Mouse (Mus musculus): ENCODE data around the gene Irgm1. TPM values are rescaled to one million over a fixed set of nuclear protein-coding genes. Genes with fewer than 3 reads are reported as not detected.

Gene Irgm1
- polyA plus RNA-seq, 1 experiment from 2014 or later = 2.3 TPM

DNA sequence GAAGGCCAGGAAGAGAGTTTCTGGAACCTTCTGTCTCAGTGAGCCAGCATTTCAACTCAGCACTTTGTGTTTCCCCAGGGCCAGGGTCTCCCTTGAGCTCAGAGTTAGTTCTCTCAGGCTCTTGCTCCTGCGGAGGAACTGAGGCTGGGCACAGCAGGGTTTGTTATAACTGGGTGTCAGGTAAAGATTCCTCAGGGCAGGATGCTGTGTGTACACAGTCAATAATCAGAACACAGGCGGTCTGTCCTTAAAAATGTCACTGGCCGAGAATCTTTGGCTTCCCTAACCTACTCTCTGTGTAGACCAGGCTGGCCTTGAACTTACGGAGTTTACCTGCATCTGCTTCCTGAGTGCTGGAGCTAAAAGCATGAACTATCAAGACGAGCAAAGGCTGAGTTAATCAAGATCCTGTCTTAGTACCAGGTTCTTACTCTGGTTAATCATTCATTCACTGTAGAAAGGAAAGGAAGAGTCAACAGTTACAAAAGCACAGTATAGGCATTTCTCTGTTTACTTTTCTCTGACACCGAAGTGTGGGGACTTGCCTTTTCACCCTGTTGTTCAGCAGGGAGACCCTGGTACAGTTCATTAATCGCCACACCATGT is 1.3 kb upstream of the Irgm1 start:
- Histone ChIP-seq H3K4me3 (no peak overlapping the region), H3K27me3 (replicated peaks) (peaks cover 10% of the 10 kb centered on the region), H3K9ac (no peak overlapping the region), H3K4me2 (no peak overlapping the region), H3K36me3 (replicated peaks) (no peaks in the 10 kb centered on the region), H3K4me1 (peaks cover 16% of the 10 kb centered on the region), H3K27ac (no peak overlapping the region), H3K9me3 (no peaks in the 10 kb centered on the region)
- WGBS = 86% methylated on average over 7 of the region's 7 CpGs
- no peak for ATAC-seq (replicated peaks)

DNA sequence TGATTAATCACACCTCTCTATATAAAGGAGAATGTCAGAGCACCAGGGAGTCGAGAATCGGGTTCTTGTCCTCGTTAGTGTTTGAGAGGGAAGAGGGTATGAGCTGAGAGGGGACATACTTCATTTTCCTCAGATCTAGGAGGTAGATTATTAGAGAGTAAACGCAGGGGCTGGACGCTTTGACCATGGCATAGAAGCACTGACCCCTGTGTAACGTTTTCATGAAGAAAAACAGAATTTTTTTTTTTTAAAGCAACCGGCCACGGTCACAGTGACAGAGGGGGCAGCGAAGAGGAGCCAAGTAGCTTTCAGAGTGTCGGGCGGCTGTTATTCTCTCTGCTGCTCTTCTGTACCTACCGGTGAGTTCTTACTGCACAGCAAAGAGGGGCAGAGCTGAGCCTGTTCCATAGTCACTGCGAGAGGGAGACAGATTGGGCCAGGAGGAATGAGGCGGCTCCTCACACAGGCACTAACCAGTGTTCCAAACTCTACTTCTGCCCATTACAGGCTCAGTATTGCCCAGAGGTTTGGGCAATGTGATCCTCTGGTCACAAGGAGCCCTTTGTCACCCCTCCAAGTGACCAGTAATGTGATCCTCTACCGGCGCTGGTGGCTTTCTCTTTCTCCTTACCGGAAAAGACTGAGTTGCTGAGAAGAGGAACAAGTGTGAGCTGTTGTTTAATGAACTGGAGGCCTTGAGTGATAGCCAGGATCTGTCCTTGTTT is 496 bp upstream of the Irgm1 start:
- H3K4me3 ChIP-seq = peak overlapping the region; percentile 39
- H3K4me2 ChIP-seq = peak overlapping the region; percentile 72
- H3K27ac ChIP-seq = no peak overlapping the region
- peaks cover 10% of the 10 kb centered on the region for H3K27me3 ChIP-seq (replicated peaks)
- ATAC-seq (replicated peaks) = peak; percentile 55
- WGBS = 11% methylated on average over 17 of the region's 17 CpGs
- H3K9ac ChIP-seq = peak overlapping the region; percentile 3
- peaks cover 16% of the 10 kb centered on the region for H3K4me1 ChIP-seq
- H3K36me3 ChIP-seq (replicated peaks) = no peaks in the 10 kb centered on the region
- no peaks in the 10 kb centered on the region for H3K9me3 ChIP-seq

DNA sequence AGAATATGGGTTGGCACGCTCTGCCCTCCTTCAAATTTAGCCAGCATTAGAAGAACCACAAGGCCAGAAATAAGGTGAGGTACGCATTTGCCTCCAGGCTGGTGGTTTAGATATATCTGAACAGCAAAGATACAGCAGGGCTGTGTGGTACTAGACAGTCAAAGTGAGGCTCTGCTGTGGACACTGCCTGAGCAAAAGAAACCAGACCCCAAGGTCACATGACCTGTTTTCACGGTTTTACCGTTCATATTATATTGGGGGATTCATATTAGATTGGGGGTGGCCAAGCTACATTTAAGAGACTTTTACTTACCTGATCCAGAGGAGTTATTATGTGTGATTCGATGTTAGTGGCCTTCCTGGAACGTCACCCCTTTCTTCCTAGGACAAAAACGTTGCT is 702 bp downstream of the Irgm1 start:
- Histone ChIP-seq H3K4me2 (peak overlapping the region; percentile 72), H3K9ac (peak overlapping the region; percentile 3), H3K36me3 (replicated peaks) (no peaks in the 10 kb centered on the region), H3K4me1 (peaks cover 16% of the 10 kb centered on the region), H3K4me3 (peak overlapping the region; percentile 39), H3K27me3 (replicated peaks) (peaks cover 10% of the 10 kb centered on the region), H3K9me3 (no peaks in the 10 kb centered on the region), H3K27ac (no peak overlapping the region)
- WGBS = 35% methylated on average over 7 of the region's 7 CpGs
- no peak for ATAC-seq (replicated peaks)

- no peak overlapping the region for H3K27ac ChIP-seq
- H3K27me3 ChIP-seq (replicated peaks) = peaks cover 10% of the 10 kb centered on the region
- no peaks in the 10 kb centered on the region for H3K36me3 ChIP-seq (replicated peaks)
- peaks cover 16% of the 10 kb centered on the region for H3K4me1 ChIP-seq
- H3K4me2 ChIP-seq = no peak overlapping the region
- no peaks in the 10 kb centered on the region for H3K9me3 ChIP-seq
- no peak overlapping the region for H3K9ac ChIP-seq
- no peak overlapping the region for H3K4me3 ChIP-seq
- ATAC-seq (replicated peaks) = no peak
- 77% methylated on average over 7 of the region's 7 CpGs for WGBS
Observed at GRCm38 (mm10) chr11:48869380-48870110, 1.9 kb downstream of the Irgm1 start.

DNA sequence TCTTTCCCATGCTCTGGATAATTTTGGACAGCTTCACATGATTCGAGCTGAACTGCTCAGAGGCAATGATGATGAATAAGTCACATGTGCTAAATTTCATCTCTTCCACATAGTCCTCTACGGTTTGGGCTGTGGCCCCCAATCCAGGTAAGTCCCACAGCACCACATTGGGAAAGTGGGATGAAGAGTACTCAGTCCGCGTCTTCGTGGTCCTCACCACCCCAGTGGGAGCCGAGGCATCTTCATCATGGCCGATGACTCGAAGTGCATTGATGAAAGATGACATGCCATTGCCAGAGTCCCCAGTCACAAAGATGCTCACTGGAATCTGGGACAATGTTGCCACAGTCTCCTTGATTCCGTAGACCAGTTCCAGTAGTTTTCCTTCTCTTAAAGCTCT is 5.0 kb downstream of the Irgm1 start:
- H3K36me3 ChIP-seq (replicated peaks) = no peaks in the 10 kb centered on the region
- H3K27me3 ChIP-seq (replicated peaks) = no peaks in the 10 kb centered on the region
- ATAC-seq (replicated peaks) = no peak
- no peak overlapping the region for H3K27ac ChIP-seq
- 93% methylated on average over 9 of the region's 9 CpGs for WGBS
- peaks cover 8% of the 10 kb centered on the region for H3K4me1 ChIP-seq
- H3K9me3 ChIP-seq = no peaks in the 10 kb centered on the region
- no peak overlapping the region for H3K4me3 ChIP-seq
- no peak overlapping the region for H3K9ac ChIP-seq
- H3K4me2 ChIP-seq = no peak overlapping the region

DNA sequence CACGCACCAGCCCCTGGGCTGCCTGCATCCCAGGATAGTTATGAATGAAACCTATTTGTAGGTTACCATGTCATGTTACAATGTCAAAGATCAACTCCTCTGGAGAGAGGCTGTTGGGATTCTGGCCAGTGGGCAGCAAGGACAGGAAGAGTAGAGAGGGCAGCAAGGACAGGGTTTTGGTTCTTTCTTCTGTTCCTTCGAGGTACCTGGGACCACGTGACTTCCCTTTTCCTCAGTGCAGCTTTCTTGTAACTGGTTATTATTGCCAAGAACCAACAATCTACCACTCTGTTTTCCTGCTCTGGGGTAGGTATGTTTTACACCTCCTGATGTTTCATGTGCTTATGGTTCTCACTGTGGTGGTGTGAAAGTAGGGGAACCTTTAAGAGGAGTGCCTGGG is 7.7 kb downstream of the Irgm1 start:
- Histone ChIP-seq H3K36me3 (replicated peaks) (no peaks in the 10 kb centered on the region), H3K27ac (no peak overlapping the region), H3K9ac (no peak overlapping the region), H3K4me3 (no peak overlapping the region), H3K4me2 (no peak overlapping the region), H3K4me1 (no peaks in the 10 kb centered on the region), H3K9me3 (no peaks in the 10 kb centered on the region), H3K27me3 (replicated peaks) (0 out of 2 replicates have a peak, but pooled peaks cover 2% of the 10 kb centered on the region)
- WGBS = 84% methylated on average over 3 of the region's 3 CpGs
- ATAC-seq (replicated peaks) = no peak

- no peak overlapping the region for H3K9ac ChIP-seq
- no peaks in the 10 kb centered on the region for H3K36me3 ChIP-seq (replicated peaks)
- H3K9me3 ChIP-seq = no peaks in the 10 kb centered on the region
- no peak overlapping the region for H3K27ac ChIP-seq
- peaks cover 9% of the 10 kb centered on the region; the same call in 1 of the 2 replicates for H3K4me1 ChIP-seq
- H3K27me3 ChIP-seq (replicated peaks) = 0 out of 2 replicates have a peak, but pooled peaks cover 2% of the 10 kb centered on the region
- ATAC-seq (replicated peaks) = no peak
- H3K4me2 ChIP-seq = no peak overlapping the region
- H3K4me3 ChIP-seq = no peak overlapping the region
- 83% methylated on average over 1 of the region's 1 CpGs for whole genome bisulfite sequencing
Observed at GRCm38 (mm10) chr11:48862784-48863319, 8.6 kb downstream of the Irgm1 start.

DNA sequence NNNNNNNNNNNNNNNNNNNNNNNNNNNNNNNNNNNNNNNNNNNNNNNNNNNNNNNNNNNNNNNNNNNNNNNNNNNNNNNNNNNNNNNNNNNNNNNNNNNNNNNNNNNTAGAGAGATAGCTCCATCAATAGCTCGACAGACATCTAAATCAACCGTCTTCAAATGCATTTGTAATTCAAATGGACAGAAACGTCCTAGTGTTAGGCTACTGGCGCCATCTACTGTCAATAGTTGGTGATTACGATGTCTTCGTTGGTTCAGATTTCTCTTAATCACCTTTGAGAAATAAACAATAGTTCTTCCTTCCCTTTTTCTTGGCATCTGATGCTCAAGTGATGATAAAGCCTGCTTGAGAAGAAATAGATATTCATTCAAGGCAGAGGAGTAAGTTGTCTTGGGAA is 12.5 kb downstream of the Irgm1 start:
- Histone ChIP-seq H3K27ac (no peak overlapping the region), H3K9ac (no peak overlapping the region), H3K4me2 (peak overlapping the region; percentile 85), H3K27me3 (replicated peaks) (0 out of 2 replicates have a peak, but pooled peaks cover 2% of the 10 kb centered on the region), H3K9me3 (no peaks in the 10 kb centered on the region), H3K4me1 (peaks cover 31% of the 10 kb centered on the region), H3K4me3 (peak overlapping the region; percentile 52), H3K36me3 (replicated peaks) (no peaks in the 10 kb centered on the region)
- WGBS = under 1% methylated on average over 6 of the region's 6 CpGs
- no peak for ATAC-seq (replicated peaks)

DNA sequence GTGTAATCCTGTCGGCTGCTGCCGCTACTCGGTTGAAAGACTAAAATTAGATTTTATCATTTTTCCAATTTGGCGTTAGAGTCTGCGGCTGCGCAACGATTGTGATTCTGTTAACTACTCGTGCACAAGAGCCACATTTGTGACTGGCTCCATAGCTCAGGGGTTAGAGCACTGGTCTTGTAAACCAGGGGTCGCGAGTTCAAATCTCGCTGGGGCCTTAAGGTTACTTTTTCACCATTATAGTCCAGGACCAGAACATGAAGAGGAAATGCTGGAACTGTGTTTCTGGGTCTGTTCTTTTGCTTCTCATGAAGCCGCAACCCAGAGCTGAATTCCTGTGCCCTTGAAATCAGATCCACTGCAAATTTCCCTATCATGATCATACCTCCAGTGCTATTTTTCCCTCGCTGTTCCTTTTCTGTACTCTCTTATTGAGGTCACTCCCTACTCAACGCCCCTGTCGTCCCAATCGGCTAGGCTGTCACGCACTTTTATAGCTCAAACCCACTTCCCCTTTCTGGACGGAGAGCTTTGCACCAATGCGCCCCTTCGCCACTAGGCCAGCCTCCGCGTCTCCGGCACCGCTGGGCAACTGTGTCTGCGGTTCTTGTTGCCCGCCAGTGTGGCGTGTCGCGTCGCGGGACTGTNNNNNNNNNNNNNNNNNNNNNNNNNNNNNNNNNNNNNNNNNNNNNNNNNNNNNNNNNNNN is 17.9 kb downstream of the Irgm1 start:
- 0 out of 2 replicates have a peak, but pooled peaks cover 3% of the 10 kb centered on the region for H3K27me3 ChIP-seq (replicated peaks)
- H3K36me3 ChIP-seq (replicated peaks) = no peaks in the 10 kb centered on the region
- peak overlapping the region; percentile 52 for H3K4me3 ChIP-seq
- H3K9ac ChIP-seq = peak overlapping the region; percentile 62
- H3K27ac ChIP-seq = peak overlapping the region; percentile 66
- no peaks in the 10 kb centered on the region for H3K9me3 ChIP-seq
- peak overlapping the region; percentile 85 for H3K4me2 ChIP-seq
- peaks cover 43% of the 10 kb centered on the region for H3K4me1 ChIP-seq
- peak; percentile 73 for ATAC-seq (replicated peaks)
- under 1% methylated on average over 31 of the region's 31 CpGs for WGBS

GRCm38 (mm10) chr11:48852624-48853473 is 18.6 kb downstream of the Irgm1 start:
- 0 out of 2 replicates have a peak, but pooled peaks cover 3% of the 10 kb centered on the region for H3K27me3 ChIP-seq (replicated peaks)
- H3K4me3 ChIP-seq = peak overlapping the region; percentile 52
- H3K4me1 ChIP-seq = peaks cover 36% of the 10 kb centered on the region
- peak overlapping the region; percentile 85 for H3K4me2 ChIP-seq
- H3K9me3 ChIP-seq = no peaks in the 10 kb centered on the region
- peak overlapping the region; percentile 62 for H3K9ac ChIP-seq
- peak; percentile 33 for ATAC-seq (replicated peaks)
- H3K36me3 ChIP-seq (replicated peaks) = no peaks in the 10 kb centered on the region
- peak overlapping the region; percentile 66 for H3K27ac ChIP-seq
- 9% methylated on average over 23 of the region's 23 CpGs for WGBS

GRCm38 (mm10) chr11:48852190-48852589 is 19.3 kb downstream of the Irgm1 start:
- H3K4me1 ChIP-seq = peaks cover 33% of the 10 kb centered on the region
- 76% methylated on average over 4 of the region's 4 CpGs for WGBS
- H3K36me3 ChIP-seq (replicated peaks) = no peaks in the 10 kb centered on the region
- peak overlapping the region; percentile 85 for H3K4me2 ChIP-seq
- H3K9me3 ChIP-seq = no peaks in the 10 kb centered on the region
- H3K27me3 ChIP-seq (replicated peaks) = 0 out of 2 replicates have a peak, but pooled peaks cover 3% of the 10 kb centered on the region
- H3K4me3 ChIP-seq = peak overlapping the region; percentile 52
- H3K9ac ChIP-seq = no peak overlapping the region; the same call in 1 of the 2 replicates
- H3K27ac ChIP-seq = no peak overlapping the region
- ATAC-seq (replicated peaks) = no peak
